Comparison of ENCODE assay signal across 27 mouse cellular contexts in the genomic region with DNA sequence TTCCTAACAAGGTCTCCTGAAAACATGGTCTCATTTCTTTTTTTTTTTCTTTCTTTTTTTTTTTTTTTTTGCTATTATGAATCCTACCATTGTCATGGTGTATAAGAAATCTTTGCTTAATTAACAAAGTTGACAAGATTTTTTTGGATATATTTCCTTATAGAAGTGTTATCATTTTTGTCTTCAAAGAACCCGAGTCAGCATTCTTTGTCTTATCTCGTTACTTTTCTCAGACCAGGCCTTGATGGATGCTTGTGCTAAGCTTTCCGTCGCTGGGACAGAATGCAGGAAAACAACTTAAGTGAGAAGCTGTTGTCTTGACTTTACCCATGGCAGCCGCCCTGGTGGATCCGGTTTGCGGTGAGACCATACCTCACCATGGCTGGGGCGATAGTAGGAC. TPM values are rescaled to one million over a fixed set of nuclear protein-coding genes. Genes with fewer than 3 reads are reported as not detected.
"Had no signal": no experiment of that assay in that cellular context is flagged by ENCODE, and none has a peak within 500 bp of the region (broad histone marks: within the 10 kb centered on the region; RNA-seq: fewer than 3 reads in every experiment).

No protein-coding gene starts in this region.

- H3K27ac ChIP-seq: gastrocnemius, adult 2 months; heart, embryonic 10.5 days; hindbrain, embryonic 10.5 days; hindbrain, embryonic 12.5 days; hindbrain, embryonic 14.5 days; layer of hippocampus, adult 2 months; left cerebral cortex, adult 2 months; limb, embryonic 10.5 days; limb, embryonic 12.5 days had no signal

- H3K4me2 ChIP-seq: heart, embryonic 12.5 days; hindbrain, embryonic 12.5 days; hindbrain, embryonic 14.5 days; limb, embryonic 12.5 days had no signal

- H3K9ac ChIP-seq: heart, embryonic 12.5 days; hindbrain, embryonic 12.5 days; hindbrain, embryonic 14.5 days; intestine, embryonic 15.5 days; limb, embryonic 12.5 days had no signal

- ATAC-seq: hindbrain, embryonic 16.5 days; inflammation-experienced regulatory T-cells, adult 6 months had no signal

- H3K4me1 ChIP-seq: heart, embryonic 12.5 days; hindbrain, embryonic 10.5 days; hindbrain, embryonic 12.5 days; limb, embryonic 10.5 days; limb, embryonic 12.5 days had no signal

- H3K4me3 ChIP-seq: gastrocnemius, adult 2 months; heart, embryonic 10.5 days; heart, embryonic 12.5 days; hindbrain, embryonic 10.5 days; hindbrain, embryonic 12.5 days; intestine, embryonic 15.5 days; layer of hippocampus, adult 2 months; left cerebral cortex, adult 2 months; limb, embryonic 10.5 days; limb, embryonic 12.5 days had no signal

- H3K9me3 ChIP-seq: heart, embryonic 10.5 days; hindbrain, embryonic 10.5 days; hindbrain, embryonic 12.5 days; intestine, embryonic 15.5 days; limb, embryonic 10.5 days; limb, embryonic 12.5 days had no signal

- H3K27me3 ChIP-seq: heart, embryonic 12.5 days; hindbrain, embryonic 12.5 days; intestine, embryonic 15.5 days; limb, embryonic 12.5 days had no signal

- H3K36me3 ChIP-seq: heart, embryonic 10.5 days; heart, embryonic 12.5 days; hindbrain, embryonic 10.5 days; hindbrain, embryonic 12.5 days; intestine, embryonic 15.5 days; limb, embryonic 10.5 days; limb, embryonic 12.5 days had no signal

- DNase-seq: gastrocnemius, adult 2 months; gastrocnemius, postnatal 10 days; gastrocnemius, postnatal 25 days; heart, adult 18-20 months; heart, postnatal 10 days; heart, postnatal 4 days; kidney, adult 18-20 months; kidney, adult 8-10 months; kidney, postnatal 10 days; kidney, postnatal 25 days; kidney, postnatal 4 days; liver had no signal

RNA-seq across cellular contexts. Expression of gene Col17a1, which starts 8.6 kb away (rescaled TPM):
- total RNA-seq: gastrocnemius, adult 2 months; granulocyte monocyte progenitor cell, adult 5-6 weeks; heart, adult 8-10 months; heart, postnatal 25 days; layer of hippocampus, adult 2 months had no signal
- polyA plus RNA-seq: inflammation-experienced regulatory T-cells, adult 6 months had no signal
